Mouse (Mus musculus): ENCODE measurements at regions not wholly inside any gene's neighbourhood (a gene's known extent, or its start where the extent isn't known, plus 50 kb on each side); places are given as distances from the start of the nearest gene placed in this dataset.

DNA sequence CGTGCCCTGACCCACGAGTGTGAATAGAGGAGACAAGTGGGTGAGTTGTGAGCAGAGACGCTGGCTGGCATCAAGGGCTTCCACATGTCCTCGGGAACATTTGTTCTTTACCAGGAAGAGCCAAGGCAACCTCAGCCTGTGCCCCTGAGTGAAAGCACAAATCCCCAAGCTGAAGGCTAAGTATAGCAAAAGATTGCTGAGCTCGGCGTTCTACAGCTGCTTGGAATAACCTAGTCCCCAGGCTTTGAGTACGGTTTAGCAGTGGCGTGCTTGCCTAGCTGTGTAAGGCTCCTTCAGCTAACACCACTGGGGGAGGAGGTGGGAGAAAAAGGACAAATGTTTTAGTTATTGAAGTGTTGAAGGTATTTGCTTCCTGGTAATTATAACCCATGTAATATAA, 210.8 kb upstream of the Habp2 start:
- TF ChIP-seq CTCF (IDR thresholded peaks at IDR 0.05; ENCODE audit: control insufficient read depth, insufficient read depth, insufficient read length) = no peak
- TF ChIP-seq USF1 (IDR thresholded peaks at IDR 0.05; ENCODE audit: low read depth) = no peak
- no peak for TF ChIP-seq MYOG (IDR thresholded peaks at IDR 0.05; ENCODE audit: control insufficient read depth, extremely low read depth, insufficient read length)
- TF ChIP-seq MYOD1 (IDR thresholded peaks at IDR 0.05; ENCODE audit: control insufficient read depth, insufficient read length, low read depth) = no peak
- TF ChIP-seq MAX (IDR thresholded peaks at IDR 0.05) = no peak
- TF ChIP-seq FOSL1 (IDR thresholded peaks at IDR 0.05; ENCODE audit: insufficient read depth, low read length, poor library complexity, severe bottlenecking) = no peak
